Mouse (Mus musculus) midbrain, postnatal 0 days (tissue): ENCODE data around the gene Tnks2. TPM values are rescaled to one million over a fixed set of nuclear protein-coding genes. Genes with fewer than 3 reads are reported as not detected.

Experiments used
- ATAC-seq: fragments of 200-750 bp; cut with Nextera tagmentation; 2 replicates; pipeline ENCODE4 v1.8.0; 2017; ENCODE audit warnings: moderate number of reproducible peaks, mild to moderate bottlenecking, moderate TSS enrichment, moderate library complexity; ENCODE audit not compliant: low FRiP score
- DNase-seq: peaks from one replicate; pipeline ENCODE4 v3.0.0-alpha.2; 2015; ENCODE audit warnings: low spot score
- H3K27ac ChIP-seq: fragments of 300-500 bp; sonication (generic); 2 replicates; pipeline ENCODE4 v1.5.1; 2014; ENCODE audit warnings: low read depth, mild to moderate bottlenecking, low read length, mixed read lengths
- H3K27me3 ChIP-seq: fragments of 300-500 bp; sonication (generic); 2 replicates; pipeline ENCODE4 v1.6.1; 2014; ENCODE audit warnings: low read length, control low read depth, mixed read lengths; ENCODE audit not compliant: insufficient read depth
- H3K36me3 ChIP-seq: fragments of 300-500 bp; sonication (generic); 2 replicates; pipeline ENCODE4 v1.6.1; 2014; ENCODE audit warnings: low read length, control low read depth, mixed read lengths; ENCODE audit not compliant: insufficient read depth
- H3K4me1 ChIP-seq: fragments of 300-500 bp; sonication (generic); 2 replicates; pipeline ENCODE4 v1.6.1; 2014; ENCODE audit warnings: mild to moderate bottlenecking, control low read depth, antibody characterized with exemption, low read length, mixed read lengths; ENCODE audit not compliant: insufficient read depth
- H3K4me2 ChIP-seq: fragments of 300-500 bp; sonication (generic); 2 replicates; pipeline ENCODE4 v1.6.1; 2014; ENCODE audit warnings: low read depth, mild to moderate bottlenecking, low read length, mixed read lengths; ENCODE audit not compliant: poor library complexity, severe bottlenecking
- H3K4me3 ChIP-seq: fragments of 300-500 bp; sonication (generic); 2 replicates; pipeline ENCODE4 v1.5.1; 2014; ENCODE audit warnings: low read depth, mild to moderate bottlenecking, low read length, moderate library complexity
- H3K9ac ChIP-seq: fragments of 300-500 bp; sonication (generic); replicated peaks from 2 replicates; pipeline ENCODE4 v1.6.1; 2014; ENCODE audit warnings: mild to moderate bottlenecking, low read length, moderate library complexity, mixed read lengths; ENCODE audit not compliant: poor library complexity, severe bottlenecking
- H3K9me3 ChIP-seq: fragments of 300-500 bp; sonication (generic); 2 replicates; pipeline ENCODE4 v1.6.1; 2016; ENCODE audit warnings: low read length, control low read depth
- CTCF ChIP-seq: IDR thresholded peaks from 2 replicates; pipeline ENCODE4 v1.5.1; 2016; ENCODE audit warnings: antibody characterized with exemption, mild to moderate bottlenecking
- WGBS: fragments of 180-500 bp; shearing (Covaris S2); extraction: QIAGEN DNeasy Blood & Tissue Kit; methylation state at CpG from one replicate; pipeline ENCODE4 v1.1.7; 2014; 5-methylcytosine and 5-hydroxymethylcytosine counted together
- polyA plus RNA-seq: library from polyadenylated mRNA; unstranded; fragments of >200 nt; fragmentation: Nextera tagmentation; extraction: Ambion mirVana; gene quantifications from 2 replicates; pipeline ENCODE4 v1.2.1, GENCODE M21; 2015
- total RNA-seq: library from RNA; depleted of rRNA; stranded (reverse); fragments of >200 nt; gene quantifications from 2 replicates; pipeline ENCODE4 v1.2.3, GENCODE M21; 2014

The Tnks2 gene
- total and polyA plus RNA-seq, 2 experiments from 2014 or later: 27.2 to 181 TPM

GRCm38 (mm10) chr19:36809476-36810168 is 24.4 kb upstream of the Tnks2 start:
- no peaks in the 10 kb centered on the region for H3K9me3 ChIP-seq
- ATAC-seq (no peak), DNase-seq (no peak)
- H3K9ac ChIP-seq: no peak overlapping the region
- TF ChIP-seq CTCF: no peak
- no peaks in the 10 kb centered on the region for H3K27me3 ChIP-seq
- no peak overlapping the region for H3K4me3 ChIP-seq
- 33% methylated on average over 12 of the region's 12 CpGs for WGBS
- H3K4me2 ChIP-seq: no peak overlapping the region
- H3K4me1 ChIP-seq: no peaks in the 10 kb centered on the region
- no peak overlapping the region for H3K27ac ChIP-seq
- no peaks in the 10 kb centered on the region for H3K36me3 ChIP-seq

GRCm38 (mm10) chr19:36812011-36812410 is 22.0 kb upstream of the Tnks2 start:
- TF ChIP-seq CTCF: no peak
- ATAC-seq (no peak), DNase-seq (no peak)
- H3K36me3 ChIP-seq: no peaks in the 10 kb centered on the region
- H3K27ac ChIP-seq: no peak overlapping the region
- no peak overlapping the region for H3K9ac ChIP-seq
- no peak overlapping the region for H3K4me3 ChIP-seq
- no peak overlapping the region for H3K4me2 ChIP-seq
- no peaks in the 10 kb centered on the region for H3K27me3 ChIP-seq
- no peaks in the 10 kb centered on the region for H3K4me1 ChIP-seq
- H3K9me3 ChIP-seq: no peaks in the 10 kb centered on the region
- WGBS: 39% methylated on average over 8 of the region's 8 CpGs

GRCm38 (mm10) chr19:36815396-36816271 is 18.4 kb upstream of the Tnks2 start:
- peak overlapping the region; percentile 5; the same call in 1 of the 2 replicates for H3K4me3 ChIP-seq
- H3K27ac ChIP-seq: no peak overlapping the region
- H3K9me3 ChIP-seq: no peaks in the 10 kb centered on the region
- H3K27me3 ChIP-seq: no peaks in the 10 kb centered on the region
- ATAC-seq: peak; percentile 45; the same call in 1 of the 2 replicates
- no peaks in the 10 kb centered on the region for H3K36me3 ChIP-seq
- H3K9ac ChIP-seq: no peak overlapping the region; the same call in 1 of the 2 replicates
- peak; percentile 87 for TF ChIP-seq CTCF
- peak overlapping the region; percentile 44 for H3K4me2 ChIP-seq
- H3K4me1 ChIP-seq: no peaks in the 10 kb centered on the region
- DNase-seq: peak; percentile 87
- WGBS: 20% methylated on average over 32 of the region's 32 CpGs

- no peaks in the 10 kb centered on the region for H3K27me3 ChIP-seq
- DNase-seq: peak; percentile 41
- no peaks in the 10 kb centered on the region for H3K9me3 ChIP-seq
- TF ChIP-seq CTCF: no peak
- no peaks in the 10 kb centered on the region for H3K4me1 ChIP-seq
- ATAC-seq: peak; percentile 67
- 3% methylated on average over 21 of the region's 22 CpGs for WGBS
- H3K36me3 ChIP-seq: no peaks in the 10 kb centered on the region
- peak overlapping the region; percentile 54 for H3K9ac ChIP-seq
- H3K4me3 ChIP-seq: peak overlapping the region; percentile 30
- 0 out of 2 replicates have a peak overlapping the region, but pooled peaks have one; percentile 2 for H3K27ac ChIP-seq
- peak overlapping the region; percentile 51 for H3K4me2 ChIP-seq
These were observed 15.7 kb upstream of the Tnks2 start for GRCm38 (mm10) chr19:36818141-36818885.

DNA sequence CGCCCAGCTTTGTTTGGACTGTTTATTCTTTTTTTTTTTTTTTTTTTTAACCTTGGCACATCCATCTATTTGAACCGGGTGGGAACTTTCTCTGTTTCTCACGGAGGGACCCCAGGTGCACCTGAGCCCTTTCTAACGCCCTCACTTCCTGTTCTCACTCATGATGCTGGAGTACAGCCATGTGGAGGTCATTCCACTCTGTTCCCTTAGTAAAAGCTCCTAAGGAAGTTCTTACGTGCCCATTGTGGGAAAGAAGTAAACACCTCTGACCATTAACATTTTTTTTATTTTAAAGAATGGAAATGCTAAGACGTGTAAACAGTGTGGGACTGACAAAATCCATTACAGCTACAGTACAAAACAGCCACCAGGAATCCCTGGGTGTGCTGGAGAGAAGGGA is 14.8 kb upstream of the Tnks2 start:
- Histone ChIP-seq H3K9ac (no peak overlapping the region), H3K4me2 (no peak overlapping the region), H3K9me3 (no peaks in the 10 kb centered on the region), H3K27me3 (no peaks in the 10 kb centered on the region), H3K27ac (no peak overlapping the region), H3K4me3 (no peak overlapping the region), H3K36me3 (no peaks in the 10 kb centered on the region), H3K4me1 (no peaks in the 10 kb centered on the region)
- ATAC-seq (no peak), DNase-seq (no peak)
- WGBS: 83% methylated on average over 6 of the region's 6 CpGs
- TF ChIP-seq CTCF: no peak
